Mouse (Mus musculus) limb, embryonic 14.5 days (tissue): Measurements from ENCODE around the gene Gm17304. TPM values are rescaled to one million over a fixed set of nuclear protein-coding genes. Genes with fewer than 3 reads are reported as not detected.

Experiments used
- ATAC-seq: fragments of 200-750 bp; cut with Nextera tagmentation; 2 replicates; pipeline ENCODE4 v1.8.0; 2017; ENCODE audit warnings: low read depth, moderate number of reproducible peaks, moderate TSS enrichment; ENCODE audit not compliant: low FRiP score
- DNase-seq: peaks from one replicate; pipeline ENCODE4 v3.0.0-alpha.2; 2015; ENCODE audit warnings: low spot score
- H3K27ac ChIP-seq: fragments of 300-500 bp; sonication (generic); replicated peaks from 2 replicates; pipeline ENCODE4 v1.5.1; 2014; ENCODE audit warnings: low read depth, mild to moderate bottlenecking, low read length, moderate library complexity, mixed read lengths
- H3K27me3 ChIP-seq: fragments of 300-500 bp; sonication (generic); 2 replicates; pipeline ENCODE4 v1.6.1; 2014; ENCODE audit warnings: low read length, mixed read lengths; ENCODE audit not compliant: control insufficient read depth, insufficient read depth
- H3K36me3 ChIP-seq: fragments of 300-500 bp; sonication (generic); 2 replicates; pipeline ENCODE4 v1.6.1; 2014; ENCODE audit warnings: mild to moderate bottlenecking, low read length, moderate library complexity, mixed read lengths; ENCODE audit not compliant: control insufficient read depth, insufficient read depth
- H3K4me1 ChIP-seq: fragments of 300-500 bp; sonication (generic); 2 replicates; pipeline ENCODE4 v1.6.1; 2014; ENCODE audit warnings: antibody characterized with exemption, low read length, mixed read lengths; ENCODE audit not compliant: control insufficient read depth, insufficient read depth
- H3K4me2 ChIP-seq: fragments of 300-500 bp; sonication (generic); replicated peaks from 2 replicates; pipeline ENCODE4 v1.6.1; 2014; ENCODE audit warnings: low read depth, mild to moderate bottlenecking, low read length, moderate library complexity; ENCODE audit not compliant: severe bottlenecking
- H3K4me3 ChIP-seq: fragments of 300-500 bp; sonication (generic); replicated peaks from 2 replicates; pipeline ENCODE4 v1.5.1; 2014; ENCODE audit warnings: low read length
- H3K9ac ChIP-seq: fragments of 300-500 bp; sonication (generic); 2 replicates; pipeline ENCODE4 v1.6.1; 2014; ENCODE audit warnings: mild to moderate bottlenecking, low read depth, low read length, moderate library complexity; ENCODE audit not compliant: severe bottlenecking
- H3K9me3 ChIP-seq: fragments of 300-500 bp; sonication (generic); 2 replicates; pipeline ENCODE4 v1.6.1; 2016; ENCODE audit warnings: low read length; ENCODE audit not compliant: control insufficient read depth
- POLR2A ChIP-seq: fragments of 200-500 bp; IDR thresholded peaks from 2 replicates; pipeline ENCODE4 v1.8.0; 2012; ENCODE audit warnings: inconsistent platforms, mild to moderate bottlenecking, moderate library complexity, borderline replicate concordance; ENCODE audit not compliant: insufficient read depth, insufficient read length; ENCODE audit errors: extremely low read depth
- WGBS: fragments of 180-500 bp; shearing (Covaris S2); extraction: QIAGEN DNeasy Blood & Tissue Kit; methylation state at CpG from one replicate; pipeline ENCODE4 v1.1.7; 2014; 5-methylcytosine and 5-hydroxymethylcytosine counted together
- polyA plus RNA-seq, 2 experiments: library from polyadenylated mRNA; depleted of rRNA in 1 of 2; stranded (reverse) in 1 of 2; unstranded in 1 of 2; fragments of >200 nt; fragmentation: Nextera tagmentation in 1 of 2; extraction: Ambion mirVana in 1 of 2; gene quantifications; 2 replicates each; pipeline versions ENCODE4 v1.2.1 to v1.2.3; 2012 to 2014

Gm17304 gene
- polyA plus RNA-seq, 2 experiments: not detected

- WGBS: under 1% methylated on average over 32 of the region's 45 CpGs
Observed at GRCm38 (mm10) chr5:106574560-106574946, 34.3 kb upstream of the Gm17304 start.

GRCm38 (mm10) chr5:106575098-106575497, 33.8 kb upstream of the Gm17304 start:
- 17% methylated on average over 4 of the region's 4 CpGs for WGBS
- TF ChIP-seq POLR2A: no peak
- no peak for ATAC-seq
- no peak for DNase-seq
- peak overlapping the region; percentile 99; the same call in 1 of the 2 replicates for H3K4me2 ChIP-seq
- H3K36me3 ChIP-seq: no peaks in the 10 kb centered on the region
- H3K9me3 ChIP-seq: no peaks in the 10 kb centered on the region
- no peak overlapping the region for H3K27ac ChIP-seq
- peak overlapping the region; percentile 57; the same call in 1 of the 2 replicates for H3K4me3 ChIP-seq
- no peak overlapping the region for H3K9ac ChIP-seq
- no peaks in the 10 kb centered on the region; the same call in 1 of the 2 replicates for H3K4me1 ChIP-seq
- peaks cover 39% of the 10 kb centered on the region for H3K27me3 ChIP-seq

More at GRCm38 (mm10) chr5:106574560-106574946, 34.3 kb upstream of the Gm17304 start:
- peak overlapping the region; percentile 99 for H3K4me2 ChIP-seq
- TF ChIP-seq POLR2A: no peak
- ATAC-seq: peak; percentile 96
- no peaks in the 10 kb centered on the region for H3K9me3 ChIP-seq
- no peaks in the 10 kb centered on the region for H3K36me3 ChIP-seq
- peaks cover 39% of the 10 kb centered on the region for H3K27me3 ChIP-seq
- no peak overlapping the region for H3K27ac ChIP-seq
- H3K4me1 ChIP-seq: no peaks in the 10 kb centered on the region; the same call in 1 of the 2 replicates
- DNase-seq: peak; percentile 74
- H3K9ac ChIP-seq: peak overlapping the region; percentile 58
- peak overlapping the region; percentile 57 for H3K4me3 ChIP-seq

- Histone ChIP-seq H3K4me2 (no peak overlapping the region), H3K36me3 (no peaks in the 10 kb centered on the region), H3K27me3 (peaks cover 37% of the 10 kb centered on the region), H3K4me1 (no peaks in the 10 kb centered on the region; the same call in 1 of the 2 replicates), H3K4me3 (no peak overlapping the region), H3K9me3 (no peaks in the 10 kb centered on the region), H3K9ac (no peak overlapping the region), H3K27ac (no peak overlapping the region)
- ATAC-seq: no peak
- TF ChIP-seq POLR2A: no peak
- no peak for DNase-seq
- WGBS: 43% methylated on average over 9 of the region's 9 CpGs
Observed at GRCm38 (mm10) chr5:106577237-106577888, 31.5 kb upstream of the Gm17304 start.

GRCm38 (mm10) chr5:106580943-106581342, 28.0 kb upstream of the Gm17304 start:
- DNase-seq (no peak), ATAC-seq (no peak)
- Histone ChIP-seq H3K27me3 (peaks cover 6% of the 10 kb centered on the region), H3K4me3 (no peak overlapping the region), H3K4me2 (no peak overlapping the region), H3K9ac (no peak overlapping the region), H3K9me3 (no peaks in the 10 kb centered on the region), H3K4me1 (no peaks in the 10 kb centered on the region), H3K36me3 (no peaks in the 10 kb centered on the region), H3K27ac (no peak overlapping the region)
- 82% methylated on average over 7 of the region's 7 CpGs for WGBS
- no peak for TF ChIP-seq POLR2A

- Histone ChIP-seq H3K27ac (no peak overlapping the region), H3K4me3 (no peak overlapping the region), H3K9ac (no peak overlapping the region), H3K9me3 (no peaks in the 10 kb centered on the region), H3K36me3 (no peaks in the 10 kb centered on the region), H3K4me2 (no peak overlapping the region), H3K27me3 (no peaks in the 10 kb centered on the region), H3K4me1 (no peaks in the 10 kb centered on the region)
- DNase-seq (no peak), ATAC-seq (no peak)
- 94% methylated on average over 9 of the region's 9 CpGs for WGBS
- no peak for TF ChIP-seq POLR2A
Observed at GRCm38 (mm10) chr5:106589006-106589405, 19.9 kb upstream of the Gm17304 start.

- H3K36me3 ChIP-seq: no peaks in the 10 kb centered on the region
- no peak for DNase-seq
- H3K9ac ChIP-seq: no peak overlapping the region
- no peak for TF ChIP-seq POLR2A
- H3K27me3 ChIP-seq: no peaks in the 10 kb centered on the region
- H3K4me3 ChIP-seq: no peak overlapping the region
- no peak for ATAC-seq
- H3K27ac ChIP-seq: no peak overlapping the region
- WGBS: 92% methylated on average over 11 of the region's 11 CpGs
- H3K4me1 ChIP-seq: no peaks in the 10 kb centered on the region
- H3K9me3 ChIP-seq: no peaks in the 10 kb centered on the region
- no peak overlapping the region for H3K4me2 ChIP-seq
Observed at GRCm38 (mm10) chr5:106589670-106590069, 19.2 kb upstream of the Gm17304 start.
